Mouse (Mus musculus): ENCODE data around the gene Map1lc3a. TPM values are rescaled to one million over a fixed set of nuclear protein-coding genes. Genes with fewer than 3 reads are reported as not detected.

Map1lc3a gene
- 100 to 1,000 TPM; 712 to 776 TPM for total RNA-seq (2021)

GRCm38 (mm10) chr2:155276195-155276594 is at the start of gene Map1lc3a:
Gene Map1lc3a (plus strand): TSS chr2:155276297.
- intact Hi-C loops (cut with DNase I): loop anchor here (5.0 kb wide), 1 partner anchor 106 kb away; the partner anchor contains the start of gene Trp53inp2
- DNase-seq (ENCODE audit: low spot score): peak; percentile 94

DNA sequence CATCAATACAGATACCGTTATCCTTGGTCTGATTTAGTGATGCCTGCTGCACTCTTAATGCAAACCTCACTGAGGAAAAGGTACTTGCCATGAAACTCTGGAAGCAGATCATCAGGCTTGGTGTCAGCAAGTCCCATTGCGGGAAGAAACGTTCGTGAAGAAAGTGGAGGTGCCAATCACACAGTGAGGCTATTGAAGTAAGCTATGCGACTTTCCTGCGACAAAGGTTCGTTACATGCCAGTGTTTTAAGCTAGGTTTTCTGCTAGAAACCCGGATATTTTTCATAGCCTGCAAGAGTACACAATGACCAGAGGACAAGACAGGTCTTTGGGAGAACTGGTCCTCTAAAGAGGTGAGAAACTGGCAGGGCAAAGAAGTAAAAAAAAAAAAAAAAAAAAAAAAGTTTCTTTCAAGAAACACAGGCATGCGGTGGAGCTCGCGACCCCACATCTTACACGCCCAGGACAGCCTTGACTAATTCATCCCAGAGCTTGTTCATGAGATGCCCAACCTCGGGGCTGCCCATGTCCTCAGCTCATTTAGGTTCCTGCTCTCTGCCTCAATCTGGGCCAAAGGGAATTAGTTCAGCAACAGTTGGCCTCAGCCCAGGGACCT is 40.2 kb upstream of the Map1lc3a start:
- no peak for DNase-seq (ENCODE audit: low spot score)
- intact Hi-C loops (cut with DNase I): loop anchor here (2.0 to 5.0 kb wide), 2 partner anchors 39 to 146 kb away; partner anchors contain the start of gene Trp53inp2

- intact Hi-C loops (cut with DNase I): loop anchor here (2.0 to 5.0 kb wide), 2 partner anchors 38 to 146 kb away; partner anchors contain the start of gene Trp53inp2
- DNase-seq (ENCODE audit: low spot score): peak; percentile 96
Measured at GRCm38 (mm10) chr2:155236362-155236992, 39.6 kb upstream of the Map1lc3a start, which contains the start of gene Dynlrb1. Gene Dynlrb1 (plus strand): TSS chr2:155236533.

- no peak for DNase-seq (ENCODE audit: low spot score)
- intact Hi-C loops (cut with DNase I): loop anchor here (2.0 to 5.0 kb wide), 2 partner anchors 38 to 145 kb away; partner anchors contain the start of gene Trp53inp2
Measured at GRCm38 (mm10) chr2:155237276-155237675, 38.8 kb upstream of the Map1lc3a start.

DNA sequence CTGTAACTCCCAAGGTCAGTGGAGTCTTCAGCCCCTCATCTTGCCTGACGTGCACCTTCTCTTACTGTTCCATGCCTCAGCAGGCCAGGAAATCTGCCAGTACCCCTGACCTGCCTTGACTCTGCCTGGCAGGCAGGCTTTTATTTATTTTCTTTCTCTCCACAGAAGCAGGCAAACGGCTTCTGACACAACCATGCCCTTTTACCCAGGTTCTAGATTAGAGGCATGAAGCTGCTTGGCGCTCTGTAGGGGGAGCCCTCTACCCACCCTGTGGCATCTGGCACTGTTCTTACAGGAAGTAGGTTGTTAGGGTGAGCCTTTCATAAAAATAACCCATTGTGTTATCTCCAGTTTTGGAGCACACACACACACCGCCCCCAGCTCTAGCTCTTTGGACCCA is 35.2 kb upstream of the Map1lc3a start:
- no peak for DNase-seq (ENCODE audit: low spot score)

DNA sequence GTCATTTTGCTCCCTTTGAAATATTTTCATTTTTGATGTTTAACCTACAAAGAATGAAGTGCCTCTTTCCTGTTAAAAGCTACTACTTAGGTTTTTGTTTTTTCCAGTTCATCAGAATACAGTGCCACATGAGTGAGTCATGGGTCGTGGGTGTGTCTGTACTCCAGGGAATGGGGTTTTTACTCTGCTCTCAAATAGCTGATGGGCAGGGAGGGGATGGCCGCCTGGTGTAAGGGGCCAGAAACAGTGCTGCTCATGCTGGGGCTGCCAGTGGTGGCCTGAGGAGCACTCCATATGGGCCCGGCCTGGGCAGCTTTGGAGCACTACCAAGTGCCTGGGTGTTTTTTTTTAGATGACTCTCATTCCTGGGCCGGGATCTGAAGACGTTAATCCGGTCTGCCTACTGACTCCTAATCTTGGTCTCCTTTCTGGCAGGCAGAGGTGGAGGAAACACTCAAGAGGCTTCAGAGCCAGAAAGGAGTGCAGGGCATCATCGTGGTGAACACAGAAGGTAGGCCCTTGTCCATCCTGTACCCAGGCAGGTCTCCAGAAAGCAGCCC is 33.7 kb upstream of the Map1lc3a start:
- intact Hi-C loops (cut with DNase I): no loop called here
- DNase-seq (ENCODE audit: low spot score): peak; percentile 31

More for the DNA sequence above, 35.2 kb upstream of the Map1lc3a start:
- intact Hi-C loops (cut with DNase I): no loop called here

DNA sequence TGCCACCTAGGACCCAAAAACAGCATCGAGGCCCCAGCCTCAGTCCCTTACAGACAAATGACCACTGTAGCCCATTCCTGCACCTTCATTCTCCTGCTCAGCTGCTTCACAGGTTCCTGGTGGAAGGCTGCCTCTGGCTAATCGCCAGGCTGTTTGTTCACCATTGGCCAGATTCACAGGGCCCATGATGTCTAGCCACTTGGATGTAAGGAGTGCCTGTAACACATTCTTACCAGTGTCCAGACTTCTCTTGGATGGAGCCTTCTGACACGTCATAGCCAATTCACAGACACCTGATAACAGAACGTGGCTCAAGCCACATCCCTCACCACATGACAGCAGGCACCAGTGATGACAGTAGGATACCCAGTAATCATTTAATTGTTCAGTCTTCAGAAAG is 29.9 kb upstream of the Map1lc3a start:
- no peak for DNase-seq (ENCODE audit: low spot score)
- intact Hi-C loops (cut with DNase I): no loop called here

DNA sequence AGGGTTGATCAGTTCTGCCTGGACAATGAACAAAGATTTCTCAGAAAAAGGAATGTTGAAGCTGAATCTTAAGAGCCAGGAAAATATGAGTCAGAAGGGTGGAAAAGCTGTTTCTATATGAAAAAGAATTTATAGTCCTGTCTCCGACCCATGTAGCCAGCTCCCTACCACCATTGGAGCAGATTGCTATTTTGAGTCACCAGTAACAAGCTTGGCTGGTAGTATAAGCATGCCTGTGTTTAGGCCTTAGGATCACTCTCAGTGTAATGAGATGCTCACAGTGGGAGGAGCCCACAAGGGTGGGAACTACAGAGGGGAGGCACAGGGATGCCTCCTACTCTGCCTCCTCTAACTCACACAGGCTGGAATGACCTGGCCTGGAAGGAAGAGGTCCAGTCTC is 27.9 kb upstream of the Map1lc3a start:
- intact Hi-C loops (cut with DNase I): no loop called here
- DNase-seq (ENCODE audit: low spot score): no peak

- intact Hi-C loops (cut with DNase I): no loop called here
- DNase-seq (ENCODE audit: low spot score): no peak
Measured at GRCm38 (mm10) chr2:155248718-155249117, 27.4 kb upstream of the Map1lc3a start.

DNA sequence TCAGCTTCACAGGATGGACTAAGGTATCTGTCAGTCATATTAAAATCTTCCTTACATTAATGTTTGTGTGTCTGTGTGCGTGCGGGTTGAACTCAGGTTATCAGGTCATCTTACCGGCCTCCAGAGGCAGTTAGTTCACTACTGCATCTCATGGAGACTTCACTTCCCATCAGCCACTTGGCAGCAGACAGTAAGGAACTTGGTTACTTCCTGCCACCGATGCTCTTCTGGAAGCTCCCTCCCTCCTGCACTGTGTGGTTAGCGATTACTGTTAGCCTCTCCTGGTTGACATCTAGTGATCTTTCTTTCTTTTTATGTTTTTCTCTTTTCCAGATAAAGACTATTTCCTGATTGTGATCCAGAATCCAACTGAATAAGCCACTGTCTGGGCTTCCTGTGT is 26.5 kb upstream of the Map1lc3a start:
- DNase-seq (ENCODE audit: low spot score): no peak
- intact Hi-C loops (cut with DNase I): no loop called here

GRCm38 (mm10) chr2:155265526-155265925 is 10.6 kb upstream of the Map1lc3a start:
- intact Hi-C loops (cut with DNase I): no loop called here
- no peak for DNase-seq (ENCODE audit: low spot score)

- no peak for DNase-seq (ENCODE audit: low spot score)
- intact Hi-C loops (cut with DNase I): no loop called here
Measured at GRCm38 (mm10) chr2:155266896-155267295, 9.2 kb upstream of the Map1lc3a start.

GRCm38 (mm10) chr2:155271957-155272356 is 4.1 kb upstream of the Map1lc3a start:
- intact Hi-C loops (cut with DNase I): no loop called here
- no peak for DNase-seq (ENCODE audit: low spot score)

- intact Hi-C loops (cut with DNase I): no loop called here
- no peak for DNase-seq (ENCODE audit: low spot score)
Measured at GRCm38 (mm10) chr2:155272396-155273170, 3.5 kb upstream of the Map1lc3a start.

- no peak for DNase-seq (ENCODE audit: low spot score)
- intact Hi-C loops (cut with DNase I): loop anchor here (2.0 kb wide), 1 partner anchor 37 kb away; the partner anchor contains the start of gene Dynlrb1
Measured at GRCm38 (mm10) chr2:155273603-155274002, 2.5 kb upstream of the Map1lc3a start.

DNA sequence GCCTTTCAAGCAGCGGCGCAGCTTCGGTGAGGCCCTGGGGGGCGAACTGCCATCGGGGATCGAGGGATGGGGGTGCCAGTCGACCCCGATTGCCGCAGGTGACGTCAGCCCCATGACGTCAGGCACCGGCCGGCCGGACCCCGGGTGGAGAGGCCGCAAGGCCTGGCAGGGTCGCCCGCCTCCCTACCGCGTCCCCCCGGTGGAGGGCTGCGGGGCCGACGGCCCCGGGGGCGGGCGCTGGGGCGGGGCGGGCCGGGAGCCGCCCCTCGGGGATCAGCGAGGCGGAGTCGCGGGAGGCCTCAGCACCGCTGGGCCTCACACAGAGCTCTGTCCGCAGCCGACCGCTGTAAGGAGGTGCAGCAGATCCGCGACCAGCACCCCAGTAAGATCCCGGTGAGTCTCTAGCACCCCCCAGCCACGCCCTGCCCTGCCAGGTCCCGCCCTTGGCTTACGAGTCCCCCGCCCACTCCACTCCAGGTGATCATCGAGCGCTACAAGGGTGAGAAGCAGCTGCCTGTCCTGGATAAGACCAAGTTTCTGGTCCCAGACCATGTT is 601 bp downstream of the Map1lc3a start:
- peak; percentile 45 for DNase-seq (ENCODE audit: low spot score)
- intact Hi-C loops (cut with DNase I): loop anchor here (5.0 kb wide), 1 partner anchor 106 kb away; the partner anchor contains the start of gene Trp53inp2

- DNase-seq (ENCODE audit: low spot score): no peak
Measured at GRCm38 (mm10) chr2:155277721-155278120, 1.6 kb downstream of the Map1lc3a start.

DNA sequence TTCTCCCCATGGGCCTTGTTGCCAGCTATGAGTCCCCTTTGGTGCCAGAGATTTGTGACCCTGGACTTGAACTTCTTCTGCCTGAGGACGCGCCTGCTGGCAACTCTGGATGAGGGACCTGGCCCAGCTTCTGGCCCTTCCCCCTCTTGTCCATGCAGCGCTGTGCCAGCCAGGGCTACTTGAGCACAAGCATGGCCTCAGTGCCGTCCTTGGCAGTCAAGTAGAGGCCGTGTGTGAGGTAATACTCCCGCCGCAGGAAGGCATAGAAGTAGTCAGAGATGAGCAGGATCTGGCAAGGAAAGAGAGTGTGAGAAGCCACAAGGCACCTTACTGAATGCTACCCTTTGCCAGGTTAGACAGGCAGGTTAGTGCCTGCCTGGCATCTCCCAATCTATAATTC is 2.3 kb downstream of the Map1lc3a start:
- intact Hi-C loops (cut with DNase I): loop anchor here (5.0 kb wide), 1 partner anchor 104 kb away; the partner anchor contains the start of gene Trp53inp2
- DNase-seq (ENCODE audit: low spot score): no peak

More at GRCm38 (mm10) chr2:155277721-155278120, 1.6 kb downstream of the Map1lc3a start:
- intact Hi-C loops (cut with DNase I): loop anchor here (5.0 kb wide), 1 partner anchor 105 kb away; the partner anchor contains the start of gene Trp53inp2

DNA sequence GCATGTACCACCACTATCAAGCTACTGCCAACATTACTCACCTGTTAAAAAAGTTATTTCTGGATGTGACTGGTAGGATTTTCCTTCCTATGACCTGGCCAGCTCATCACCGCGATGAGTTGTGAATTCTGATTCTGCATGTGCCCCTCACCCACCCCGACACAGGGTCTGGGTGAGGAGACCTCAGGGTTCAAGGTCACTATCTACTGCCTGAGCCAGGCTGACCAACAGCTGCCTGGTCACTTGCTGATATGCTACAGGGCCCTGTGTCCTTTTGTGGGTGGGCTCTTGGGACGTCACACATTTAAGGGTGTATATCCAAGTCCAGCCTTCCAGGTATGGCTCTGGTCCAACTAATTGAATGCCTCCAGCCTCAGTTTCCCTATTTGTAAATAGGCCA is 3.1 kb downstream of the Map1lc3a start:
- DNase-seq (ENCODE audit: low spot score): no peak
- intact Hi-C loops (cut with DNase I): loop anchor here (5.0 kb wide), 1 partner anchor 103 kb away; the partner anchor contains the start of gene Trp53inp2

All from heart, postnatal 25 days (tissue).